Mouse (Mus musculus) heart, adult 2 months (tissue): ENCODE measurements around the gene Tpr. TPM values are rescaled to one million over a fixed set of nuclear protein-coding genes. Genes with fewer than 3 reads are reported as not detected.
A peak's percentile ranks its signal among the peaks of the same experiment; 100 is the strongest.

Experiments used
- DNase-seq, 2 experiments: peaks; one replicate each; pipeline ENCODE4 v3.0.0; 2021
- H3K27ac ChIP-seq: fragments of 200-600 bp; 2 replicates; pipeline ENCODE4 v1.8.1; 2022
- H3K27me3 ChIP-seq: fragments of 200-500 bp; 2 replicates; pipeline ENCODE4 v1.6.1; 2012; ENCODE audit warnings: mild to moderate bottlenecking, low read length, inconsistent platforms, mixed read lengths; ENCODE audit not compliant: control insufficient read depth, insufficient read depth
- H3K36me3 ChIP-seq: fragments of 200-500 bp; 2 replicates; pipeline ENCODE4 v1.6.1; 2012; ENCODE audit warnings: low read length, inconsistent platforms; ENCODE audit not compliant: control insufficient read depth, insufficient read depth
- H3K4me1 ChIP-seq: fragments of 200-500 bp; 2 replicates; pipeline ENCODE4 v1.6.1; 2011; ENCODE audit warnings: low read length; ENCODE audit not compliant: control insufficient read depth, insufficient read depth
- H3K4me3 ChIP-seq: fragments of 200-600 bp; 2 replicates; pipeline ENCODE4 v1.8.1; 2022
- H3K79me2 ChIP-seq: fragments of 200-500 bp; replicated peaks from 2 replicates; pipeline ENCODE4 v1.6.1; 2012; ENCODE audit warnings: mild to moderate bottlenecking, inconsistent platforms, low read length, moderate library complexity, mixed read lengths; ENCODE audit not compliant: control insufficient read depth, insufficient read depth
- H3K9ac ChIP-seq: fragments of 200-500 bp; 2 replicates; pipeline ENCODE4 v1.6.1; 2012; ENCODE audit warnings: low read depth, mild to moderate bottlenecking, control low read depth, inconsistent platforms, low read length, mixed read lengths
- CTCF ChIP-seq: fragments of 200-600 bp; IDR thresholded peaks from 2 replicates; pipeline ENCODE4 v1.8.1; 2022; ENCODE audit warnings: antibody characterized with exemption, mild to moderate bottlenecking, moderate library complexity
- EP300 ChIP-seq: fragments of 200-500 bp; IDR thresholded peaks from 2 replicates; pipeline ENCODE4 v1.6.1; 2011; ENCODE audit warnings: low read depth, low read length, control low read depth; ENCODE audit not compliant: insufficient read depth
- POLR2A ChIP-seq: fragments of 200-500 bp; IDR thresholded peaks from 2 replicates; pipeline ENCODE4 v1.6.1; 2011; ENCODE audit warnings: mild to moderate bottlenecking, low read depth, low read length, control low read depth; ENCODE audit not compliant: insufficient read depth
- WGBS: fragments of 180-500 bp; shearing (Covaris S2); methylation state at CpG from one replicate; pipeline ENCODE4 v1.1.7; 2018; 5-methylcytosine and 5-hydroxymethylcytosine counted together
- intact Hi-C: fragments of 180-260 bp; cut with DNase I; formaldehyde crosslinking; loops from one replicate; pipeline ENCODE4 v1.15.1; 2025
- polyA plus RNA-seq: library from polyadenylated mRNA; depleted of rRNA; stranded (reverse); fragments of >200 nt; gene quantifications from 2 replicates; pipeline ENCODE4 v1.2.3, GENCODE M21; 2012; rRNA removed
- total RNA-seq, 2 experiments: library from RNA; stranded (reverse); gene quantifications; 2 replicates each; pipeline ENCODE4 v1.2.3; 2021

Gene Tpr
- total and polyA plus RNA-seq, 3 experiments: 58.1 to 125 (median 109) TPM

GRCm38 (mm10) chr1:150489148-150489547, 96.5 kb downstream of the Tpr start:
- DNase-seq: no peak
- Histone ChIP-seq H3K36me3 (no peaks in the 10 kb centered on the region), H3K27me3 (no peaks in the 10 kb centered on the region), H3K27ac (no peak overlapping the region), H3K4me3 (no peak overlapping the region), H3K4me1 (no peaks in the 10 kb centered on the region), H3K79me2 (no peaks in the 10 kb centered on the region), H3K9ac (no peak overlapping the region)
- WGBS: 92% methylated on average over 2 of the region's 2 CpGs
- TF ChIP-seq EP300: no peak
- no peak for TF ChIP-seq CTCF
- no peak for TF ChIP-seq POLR2A
- intact Hi-C loops: no loop called here

DNA sequence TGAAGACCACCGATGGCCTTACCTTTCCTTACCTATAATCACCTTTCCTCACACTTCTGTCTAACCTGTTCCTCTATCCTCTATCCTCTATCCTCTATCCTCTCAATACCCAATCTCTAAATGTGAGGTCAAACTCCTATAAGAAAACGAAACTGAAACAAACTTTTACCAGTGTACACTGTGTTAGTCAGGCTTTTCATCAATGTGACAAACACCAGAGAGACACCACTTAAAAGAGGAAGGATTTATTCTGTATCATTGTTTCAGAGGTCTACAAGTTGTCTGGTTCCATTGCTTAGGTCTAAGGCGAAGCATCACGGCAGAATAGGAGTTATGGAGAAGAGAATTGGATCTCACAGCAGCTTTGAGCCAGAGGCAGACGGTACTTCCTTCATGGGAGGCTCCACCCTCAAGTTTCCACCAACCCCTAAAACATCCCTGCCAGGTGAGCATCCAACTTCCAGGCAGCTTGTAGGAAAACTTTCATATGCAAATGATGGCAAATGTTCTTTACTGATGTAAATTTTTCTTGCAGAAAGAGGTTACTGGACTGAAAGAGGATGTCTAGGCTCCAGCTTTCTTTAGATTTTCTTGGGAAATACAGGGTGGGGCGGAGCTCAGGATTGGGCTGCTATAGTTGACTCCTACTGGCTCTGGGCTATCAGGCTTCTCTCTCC, 104.1 kb downstream of the Tpr start:
- H3K27me3 ChIP-seq: no peaks in the 10 kb centered on the region
- 70% methylated on average over 6 of the region's 6 CpGs for WGBS
- no peaks in the 10 kb centered on the region for H3K4me1 ChIP-seq
- no peak overlapping the region for H3K9ac ChIP-seq
- no peaks in the 10 kb centered on the region for H3K79me2 ChIP-seq
- no peak for DNase-seq
- no peaks in the 10 kb centered on the region for H3K36me3 ChIP-seq
- no peak overlapping the region for H3K27ac ChIP-seq
- no peak for TF ChIP-seq CTCF
- no peak for TF ChIP-seq EP300
- no peak for TF ChIP-seq POLR2A
- intact Hi-C loops: loop anchor here (2.0 to 5.0 kb wide), 2 partner anchors 34 to 54 kb away; no protein-coding TSS in a partner anchor
- no peak overlapping the region for H3K4me3 ChIP-seq

DNA sequence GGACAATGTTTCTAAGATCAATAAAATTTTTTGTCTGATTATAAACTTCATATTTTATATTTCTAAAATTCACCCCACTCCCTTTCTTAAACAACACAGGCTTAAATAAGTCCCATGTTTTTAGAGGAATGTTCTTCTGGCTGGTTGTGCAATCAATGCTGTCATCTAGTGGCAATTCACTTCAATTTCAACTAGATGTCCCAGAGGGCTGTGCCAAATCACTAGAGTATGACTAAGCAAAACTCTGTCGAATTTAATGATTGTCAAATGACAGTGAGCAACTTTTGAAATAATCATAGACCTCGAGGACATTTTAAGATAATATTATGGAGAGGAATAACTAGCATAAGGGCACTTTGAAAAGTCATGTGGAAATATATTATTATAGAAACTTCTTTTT, 105.1 kb downstream of the Tpr start:
- intact Hi-C loops: loop anchor here (2.0 to 5.0 kb wide), 2 partner anchors 35 to 55 kb away; no protein-coding TSS in a partner anchor
- 36% methylated on average over 2 of the region's 2 CpGs for WGBS
- Histone ChIP-seq H3K9ac (no peak overlapping the region), H3K36me3 (no peaks in the 10 kb centered on the region), H3K4me3 (no peak overlapping the region), H3K4me1 (no peaks in the 10 kb centered on the region), H3K27me3 (no peaks in the 10 kb centered on the region), H3K79me2 (no peaks in the 10 kb centered on the region), H3K27ac (no peak overlapping the region)
- TF ChIP-seq CTCF: peak; percentile 87
- TF ChIP-seq POLR2A: no peak
- no peak for TF ChIP-seq EP300
- no peak for DNase-seq

DNA sequence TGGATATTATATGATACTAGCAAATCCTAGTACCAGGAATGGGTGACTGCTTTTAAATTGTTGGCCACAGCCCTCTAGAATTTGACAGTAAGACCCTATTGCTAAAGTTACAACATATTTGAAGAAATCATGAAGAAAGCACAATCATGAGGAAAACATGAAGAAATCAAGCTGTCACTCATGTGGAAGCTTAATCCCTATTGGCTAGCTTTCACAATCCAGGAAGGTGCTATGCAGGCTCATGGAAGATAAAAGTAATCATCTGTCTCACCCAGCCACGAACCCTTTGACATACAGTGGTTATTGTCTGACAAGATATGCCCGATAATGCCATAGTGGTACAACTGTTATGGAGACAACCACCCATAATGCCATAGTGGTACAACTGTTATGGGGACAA, 105.5 kb downstream of the Tpr start:
- Histone ChIP-seq H3K36me3 (no peaks in the 10 kb centered on the region), H3K9ac (no peak overlapping the region), H3K4me3 (no peak overlapping the region), H3K27ac (no peak overlapping the region), H3K79me2 (no peaks in the 10 kb centered on the region), H3K27me3 (no peaks in the 10 kb centered on the region), H3K4me1 (no peaks in the 10 kb centered on the region)
- intact Hi-C loops: loop anchor here (5.0 kb wide), 1 partner anchor 36 kb away; no protein-coding TSS in a partner anchor
- DNase-seq: no peak
- WGBS: 90% methylated on average over 2 of the region's 2 CpGs
- no peak for TF ChIP-seq EP300
- TF ChIP-seq CTCF: no peak
- TF ChIP-seq POLR2A: no peak

Other genes starting within 250 kb of the Tpr start
- gene Pdc, start 73.4 kb upstream of the Tpr start, total RNA-seq: not detected
- gene Pdc, start 73.4 kb upstream of the Tpr start, polyA plus RNA-seq: not detected in 2 replicates
- gene Odr4, start 242 bp downstream of the Tpr start, total RNA-seq: 10 to 100 TPM; 19.8 to 19.9 TPM
- 7.0 and 13.1 TPM in 2 replicates for gene Odr4, start 242 bp downstream of the Tpr start, polyA plus RNA-seq
- 10 to 100 TPM; 16.8 to 27.1 TPM for gene Prg4, start 73.3 kb downstream of the Tpr start, total RNA-seq
- 9.1 and 9.7 TPM in 2 replicates for gene Prg4, start 73.3 kb downstream of the Tpr start, polyA plus RNA-seq